Mouse (Mus musculus) lung, postnatal 0 days (tissue): ENCODE results near the gene Teddm1b. TPM values are rescaled to one million over a fixed set of nuclear protein-coding genes. Genes with fewer than 3 reads are reported as not detected.
A peak's percentile ranks its signal among the peaks of the same experiment; 100 is the strongest.

Experiments
- ATAC-seq: fragments of 200-750 bp; cut with Nextera tagmentation; 2 replicates; pipeline ENCODE4 v1.8.0; 2017; ENCODE audit warnings: moderate library complexity
- DNase-seq: peaks from one replicate; pipeline ENCODE4 v3.0.0-alpha.2; 2016; ENCODE audit warnings: low spot score
- H3K27ac ChIP-seq: fragments of 300-500 bp; sonication (generic); 2 replicates; pipeline ENCODE4 v1.5.1; 2014; ENCODE audit warnings: antibody characterized with exemption, mild to moderate bottlenecking, low read length, mixed read lengths
- H3K27me3 ChIP-seq: fragments of 300-500 bp; sonication (generic); replicated peaks from 2 replicates; pipeline ENCODE4 v1.6.1; 2014; ENCODE audit warnings: low read length, mixed read lengths; ENCODE audit not compliant: insufficient read depth
- H3K36me3 ChIP-seq: fragments of 300-500 bp; sonication (generic); 2 replicates; pipeline ENCODE4 v1.6.1; 2014; ENCODE audit warnings: low read length, mixed read lengths; ENCODE audit not compliant: insufficient read depth
- H3K4me1 ChIP-seq: fragments of 300-500 bp; sonication (generic); 2 replicates; pipeline ENCODE4 v1.6.1; 2014; ENCODE audit warnings: antibody characterized with exemption, low read depth, low read length, mixed read lengths; ENCODE audit not compliant: insufficient read depth
- H3K4me2 ChIP-seq: fragments of 300-500 bp; sonication (generic); replicated peaks from 2 replicates; pipeline ENCODE4 v1.6.1; 2014; ENCODE audit warnings: low read depth, mild to moderate bottlenecking, low read length, moderate library complexity, mixed read lengths
- H3K4me3 ChIP-seq: fragments of 300-500 bp; sonication (generic); 2 replicates; pipeline ENCODE4 v1.5.1; 2014; ENCODE audit warnings: low read depth, low read length
- H3K9ac ChIP-seq: fragments of 300-500 bp; sonication (generic); replicated peaks from 2 replicates; pipeline ENCODE4 v1.6.1; 2014; ENCODE audit warnings: low read depth, mild to moderate bottlenecking
- H3K9me3 ChIP-seq: fragments of 300-500 bp; sonication (generic); 2 replicates; pipeline ENCODE4 v1.6.1; 2016; ENCODE audit warnings: low read length, mixed read lengths
- CTCF ChIP-seq: IDR thresholded peaks from 2 replicates; pipeline ENCODE4 v1.5.1; 2016; ENCODE audit warnings: antibody characterized with exemption, mild to moderate bottlenecking
- EP300 ChIP-seq: IDR thresholded peaks from 2 replicates; pipeline ENCODE4 v1.6.1; 2016; ENCODE audit warnings: antibody characterized with exemption, mild to moderate bottlenecking, control low read depth
- WGBS: fragments of 180-500 bp; shearing (Covaris S2); extraction: QIAGEN DNeasy Blood & Tissue Kit; methylation state at CpG from one replicate; pipeline ENCODE4 v1.1.7; 2014; 5-methylcytosine and 5-hydroxymethylcytosine counted together
- polyA plus RNA-seq: library from polyadenylated mRNA; unstranded; fragments of >200 nt; fragmentation: Nextera tagmentation; extraction: Ambion mirVana; gene quantifications from 2 replicates; pipeline ENCODE4 v1.2.1, GENCODE M21; 2015

Gene Teddm1b
- polyA plus RNA-seq, 1 experiment from 2014 or later = 0.07 TPM

DNA sequence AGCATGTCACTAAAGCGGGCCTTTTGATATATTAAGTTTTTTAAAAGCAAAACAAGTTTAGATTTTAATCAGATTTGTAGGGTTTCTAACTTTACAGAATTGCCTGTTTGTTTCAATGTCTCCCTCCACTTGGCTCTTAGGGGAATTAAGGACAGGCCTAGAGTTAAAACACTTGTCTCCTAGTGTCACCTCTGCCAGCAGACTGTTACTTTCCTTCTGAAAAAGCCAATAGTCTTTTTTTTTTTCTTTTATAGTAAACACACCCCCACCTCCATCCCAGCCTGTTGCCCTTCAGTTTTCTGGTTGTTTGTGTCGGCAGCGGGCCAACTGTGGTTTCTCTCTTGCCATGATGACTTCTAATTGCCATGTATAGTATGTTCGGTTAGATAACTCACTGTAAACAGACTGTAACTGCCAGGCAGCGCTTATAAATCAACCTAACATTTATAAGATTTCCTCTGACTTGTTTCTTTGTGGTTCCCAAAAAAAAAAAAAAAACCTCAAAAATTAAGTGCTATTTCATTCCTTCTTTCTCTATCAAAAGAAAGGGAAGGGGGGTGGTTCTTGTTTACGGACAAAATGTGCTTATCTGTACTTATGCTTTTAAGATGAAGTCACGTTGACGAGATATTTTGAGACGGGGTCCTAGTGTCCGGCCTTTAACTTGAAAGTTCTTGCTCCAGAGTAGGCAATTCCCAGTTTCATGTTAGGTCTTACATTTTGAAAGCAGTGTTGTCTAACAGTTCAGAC is 35.2 kb downstream of the Teddm1b start:
- Histone ChIP-seq H3K27ac (no peak overlapping the region), H3K36me3 (peaks cover 47% of the 10 kb centered on the region), H3K4me3 (no peak overlapping the region), H3K27me3 (no peaks in the 10 kb centered on the region), H3K9ac (no peak overlapping the region), H3K4me1 (no peaks in the 10 kb centered on the region), H3K9me3 (no peaks in the 10 kb centered on the region), H3K4me2 (no peak overlapping the region)
- WGBS = 57% methylated on average over 10 of the region's 10 CpGs
- ATAC-seq (peak; percentile 16; the same call in 1 of the 2 replicates), DNase-seq (peak; percentile 42)
- TF ChIP-seq CTCF = no peak
- no peak for TF ChIP-seq EP300

DNA sequence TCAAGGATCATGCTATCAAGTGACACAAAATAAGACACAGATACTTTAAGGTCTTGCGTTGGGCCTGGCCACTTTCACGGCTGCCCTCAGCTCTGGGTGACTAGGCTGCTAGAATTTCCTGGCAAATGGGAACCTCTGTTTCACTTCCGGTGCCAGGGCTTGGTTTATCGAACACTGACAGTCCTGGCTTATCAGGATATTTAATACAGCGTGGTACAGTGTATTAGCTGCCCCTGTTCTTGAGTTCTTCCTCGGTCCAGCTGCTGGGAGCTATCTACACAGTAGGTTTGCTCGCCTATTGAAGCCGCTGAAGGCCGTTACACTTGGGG is 35.8 kb downstream of the Teddm1b start:
- 67% methylated on average over 9 of the region's 9 CpGs for WGBS
- TF ChIP-seq EP300 (no peak), CTCF (no peak)
- peak; percentile 23; the same call in 1 of the 2 replicates for ATAC-seq

DNA sequence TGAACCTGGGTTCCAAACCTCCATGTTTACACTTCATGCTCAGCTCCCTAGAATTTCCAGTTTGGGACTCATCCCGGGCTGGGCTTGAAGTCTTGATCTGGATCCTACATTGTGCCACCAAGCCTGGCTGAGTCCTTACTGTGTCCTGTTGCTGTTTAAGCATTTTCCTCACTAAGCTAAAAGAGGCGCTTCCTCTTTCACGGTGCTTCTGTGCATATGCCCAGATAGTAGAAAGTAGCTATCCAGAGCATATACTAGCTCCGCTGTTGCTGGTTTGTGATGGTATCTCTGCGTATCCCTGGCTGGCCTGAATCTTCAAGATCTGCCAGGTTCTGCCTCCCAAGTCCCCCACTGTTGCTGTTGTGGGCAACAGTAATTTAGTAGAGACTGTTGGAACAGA is 36.3 kb downstream of the Teddm1b start:
- Histone ChIP-seq H3K9me3 (no peaks in the 10 kb centered on the region), H3K9ac (no peak overlapping the region), H3K36me3 (peaks cover 37% of the 10 kb centered on the region), H3K4me1 (no peaks in the 10 kb centered on the region), H3K27me3 (no peaks in the 10 kb centered on the region), H3K4me3 (no peak overlapping the region), H3K4me2 (no peak overlapping the region), H3K27ac (no peak overlapping the region)
- WGBS = 81% methylated on average over 5 of the region's 5 CpGs
- DNase-seq (no peak), ATAC-seq (0 out of 2 replicates have a peak, but pooled peaks have one; percentile 7)
- TF ChIP-seq CTCF (no peak), EP300 (no peak)

More for the DNA sequence above, 35.8 kb downstream of the Teddm1b start:
- Histone ChIP-seq H3K9ac (no peak overlapping the region), H3K27me3 (no peaks in the 10 kb centered on the region), H3K4me3 (no peak overlapping the region), H3K9me3 (no peaks in the 10 kb centered on the region), H3K36me3 (peaks cover 42% of the 10 kb centered on the region), H3K27ac (no peak overlapping the region), H3K4me2 (no peak overlapping the region), H3K4me1 (no peaks in the 10 kb centered on the region)
- no peak for DNase-seq

DNA sequence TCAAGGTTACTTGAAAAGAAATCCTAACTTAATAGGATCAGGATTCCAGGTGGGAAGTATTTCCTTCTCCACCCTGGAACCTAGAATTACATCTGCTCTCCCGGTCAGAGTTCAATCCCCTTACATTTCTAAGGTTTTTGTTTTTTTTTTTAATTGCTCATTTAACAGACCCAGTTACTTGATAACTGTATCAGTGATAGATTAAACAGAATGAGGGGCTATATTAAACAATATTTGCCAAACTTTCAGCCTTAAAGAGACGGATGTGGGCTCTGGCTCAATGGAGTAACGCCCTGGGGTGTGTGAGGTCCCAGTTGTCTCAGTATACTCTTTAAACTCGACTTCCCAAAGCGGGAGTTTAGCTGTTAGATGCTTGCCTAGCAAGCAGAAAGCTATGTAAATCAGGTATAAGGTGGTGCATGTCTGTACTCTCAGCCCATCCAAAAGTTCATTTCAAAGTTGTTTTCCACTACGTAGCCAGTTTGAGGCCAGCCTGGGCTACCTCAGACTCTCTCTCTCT is 37.2 kb downstream of the Teddm1b start:
- H3K27me3 ChIP-seq = no peaks in the 10 kb centered on the region
- H3K4me1 ChIP-seq = no peaks in the 10 kb centered on the region
- no peak overlapping the region for H3K27ac ChIP-seq
- H3K9me3 ChIP-seq = no peaks in the 10 kb centered on the region
- ATAC-seq (no peak), DNase-seq (no peak)
- no peak overlapping the region for H3K4me3 ChIP-seq
- no peak overlapping the region for H3K4me2 ChIP-seq
- peaks cover 30% of the 10 kb centered on the region for H3K36me3 ChIP-seq
- TF ChIP-seq CTCF = no peak
- no peak for TF ChIP-seq EP300
- WGBS = 76% methylated on average over 6 of the region's 6 CpGs
- no peak overlapping the region for H3K9ac ChIP-seq

DNA sequence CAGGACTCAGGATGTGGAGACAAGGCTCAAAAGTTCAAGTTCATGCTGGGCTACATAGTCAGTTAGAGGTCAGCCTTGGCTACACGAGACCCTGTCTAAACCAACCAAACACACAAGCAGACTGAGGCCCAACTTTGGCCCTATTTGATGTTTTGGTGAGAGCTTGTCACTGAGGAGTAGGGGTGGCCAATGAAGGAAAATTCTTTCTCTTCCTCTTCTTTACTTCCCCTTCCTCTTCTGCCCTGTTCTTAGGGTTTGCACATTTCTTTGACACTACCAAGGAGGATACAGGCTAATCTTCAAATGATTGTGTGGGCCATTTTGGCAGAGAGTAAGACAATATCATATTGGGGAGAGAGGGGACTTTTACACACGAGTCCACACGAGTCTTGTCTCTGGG is 39.7 kb downstream of the Teddm1b start:
- Histone ChIP-seq H3K4me3 (no peak overlapping the region), H3K27me3 (no peaks in the 10 kb centered on the region)
- WGBS = 59% methylated on average over 3 of the region's 3 CpGs

DNA sequence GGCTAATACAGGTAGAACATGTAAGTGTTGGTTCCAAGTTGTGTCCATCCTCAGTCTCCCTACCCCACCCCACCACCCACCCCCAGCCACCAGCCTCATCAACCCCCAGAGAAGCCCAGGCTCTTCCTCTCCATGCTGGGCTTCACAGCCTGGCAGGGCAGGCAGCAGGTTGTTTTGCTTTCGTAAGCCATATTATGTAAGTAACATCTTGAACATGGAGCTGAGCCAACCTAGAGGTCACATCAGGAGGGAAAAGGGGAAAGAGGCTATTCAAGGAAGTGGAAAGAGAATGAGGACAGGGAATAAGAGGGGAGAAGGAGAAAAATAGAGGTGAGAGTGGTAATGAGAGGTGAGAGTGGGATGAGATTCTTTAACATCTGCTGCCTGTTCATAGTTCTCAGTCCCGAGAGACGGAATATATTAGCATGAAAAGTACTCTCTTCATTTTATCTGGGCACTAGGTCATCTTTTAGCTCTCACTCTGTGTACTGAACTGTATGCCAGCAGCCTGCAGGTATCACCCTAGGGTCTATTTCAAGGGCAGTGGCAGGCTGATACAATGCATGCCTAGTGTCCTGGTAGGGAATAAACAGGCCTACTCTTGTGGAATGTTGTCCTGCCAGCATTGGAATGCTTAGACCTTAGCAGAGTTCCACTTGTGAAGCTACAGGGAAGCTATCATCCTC is 44.5 kb downstream of the Teddm1b start:
- no peaks in the 10 kb centered on the region for H3K36me3 ChIP-seq
- ATAC-seq (peak; percentile 23; the same call in 1 of the 2 replicates), DNase-seq (no peak)
- TF ChIP-seq EP300 = no peak
- no peak overlapping the region for H3K27ac ChIP-seq
- H3K9me3 ChIP-seq = no peaks in the 10 kb centered on the region
- no peaks in the 10 kb centered on the region for H3K27me3 ChIP-seq
- H3K9ac ChIP-seq = no peak overlapping the region
- WGBS = 67% methylated on average over 3 of the region's 3 CpGs
- no peaks in the 10 kb centered on the region for H3K4me1 ChIP-seq
- H3K4me2 ChIP-seq = no peak overlapping the region
- H3K4me3 ChIP-seq = no peak overlapping the region

More for the DNA sequence above, 39.7 kb downstream of the Teddm1b start:
- Histone ChIP-seq H3K36me3 (0 out of 2 replicates have a peak, but pooled peaks cover 5% of the 10 kb centered on the region), H3K9me3 (no peaks in the 10 kb centered on the region), H3K4me2 (no peak overlapping the region), H3K27ac (no peak overlapping the region), H3K9ac (no peak overlapping the region), H3K4me1 (no peaks in the 10 kb centered on the region)
- no peak for ATAC-seq
- no peak for DNase-seq
- TF ChIP-seq EP300 (no peak), CTCF (no peak)
